Mouse (Mus musculus) testis, adult 2 months (tissue): ENCODE measurements around the gene Higd1a.

ENCODE experiments used
- CTCF ChIP-seq: fragments of 200-500 bp; IDR thresholded peaks from 2 replicates; pipeline ENCODE4 v1.5.1; 2012; ENCODE audit warnings: low read depth, mild to moderate bottlenecking, inconsistent platforms, low read length, moderate library complexity; ENCODE audit not compliant: control insufficient read depth, insufficient read depth, insufficient replicate concordance
- POLR2A ChIP-seq: fragments of 200-500 bp; IDR thresholded peaks from 2 replicates; pipeline ENCODE4 v1.6.1; 2012; ENCODE audit warnings: low read depth, mild to moderate bottlenecking, inconsistent platforms, low read length, moderate library complexity; ENCODE audit not compliant: control insufficient read depth

DNA sequence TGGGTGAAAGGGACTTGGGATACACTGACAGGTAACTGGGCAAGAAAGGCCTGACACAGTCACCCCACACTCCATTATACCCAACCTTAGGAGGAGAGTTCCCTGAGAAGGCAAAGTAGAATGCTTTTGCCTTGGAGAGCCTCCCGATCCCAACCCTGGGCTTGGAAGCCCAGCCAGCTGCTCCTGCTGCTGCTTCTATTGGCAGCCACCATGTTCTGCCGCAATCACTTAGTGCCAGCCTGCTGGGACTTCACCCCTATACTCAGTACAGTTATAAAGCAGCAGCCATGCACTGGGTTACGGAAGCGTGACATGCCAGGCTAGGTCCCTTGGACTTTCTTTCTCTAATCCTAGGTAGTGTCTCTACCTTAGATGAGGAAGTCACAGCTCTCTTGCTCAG is 11.0 kb downstream of the Higd1a start:
- TF ChIP-seq CTCF (no peak), POLR2A (no peak)
